Mouse (Mus musculus): ENCODE results near the gene Pkd1l3. TPM values are rescaled to one million over a fixed set of nuclear protein-coding genes. Genes with fewer than 3 reads are reported as not detected.

The Pkd1l3 gene
- polyA plus RNA-seq (2012; ENCODE audit: low replicate concordance): 0.38 and 0.43 TPM in 2 replicates

GRCm38 (mm10) chr8:109614243-109615210 lies at the start of gene Pkd1l3:
TSS of gene Pkd1l3 (plus strand) at chr8:109614517.

DNA sequence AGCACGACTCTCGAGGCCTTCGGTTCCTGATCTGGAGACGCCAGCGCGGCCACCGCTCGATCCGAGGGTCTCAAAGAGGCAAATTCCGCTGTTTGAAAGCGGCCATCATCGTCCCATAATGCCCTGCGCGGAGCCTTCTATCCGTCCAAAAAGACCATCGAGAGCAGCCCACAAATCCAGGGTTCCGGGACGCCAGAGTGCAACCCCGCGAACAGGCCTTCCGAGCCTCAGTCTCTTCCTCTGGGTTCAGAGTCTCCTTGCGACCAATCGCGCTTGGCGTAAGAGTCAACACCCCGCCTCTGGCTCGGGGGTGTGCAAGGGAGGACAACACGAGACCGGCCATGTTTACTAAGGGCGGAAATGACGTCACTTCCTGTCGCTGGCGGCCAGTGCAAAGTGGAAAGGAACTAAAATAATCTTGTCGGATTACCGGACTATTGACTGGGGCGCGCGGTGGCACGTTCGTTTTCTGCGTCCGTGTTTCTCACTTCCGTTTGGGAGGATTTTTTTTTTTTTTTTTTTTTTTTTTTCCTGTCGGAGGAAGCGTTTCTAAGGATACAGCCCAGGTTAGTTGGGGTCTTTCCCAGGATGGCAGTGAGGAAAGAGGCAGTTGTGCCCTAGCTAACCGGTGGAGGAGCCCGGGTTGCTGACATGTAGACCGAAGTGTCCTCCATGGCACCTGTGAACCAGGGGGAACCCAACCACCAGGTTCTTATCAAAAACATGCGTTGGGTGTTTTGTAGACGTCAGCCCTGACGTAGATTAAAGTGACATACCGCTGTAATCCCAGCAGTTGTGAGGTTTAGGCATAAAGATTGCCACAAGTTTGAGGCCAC lies 48.6 kb upstream of the Pkd1l3 start, which contains the start of the genes Dhx38 and Txnl4b:
Gene Dhx38 (minus strand): TSS at position 364 of the 836 bp plus-strand sequence.
Gene Txnl4b (plus strand): TSS at position 395 of the 836 bp plus-strand sequence.

DNA sequence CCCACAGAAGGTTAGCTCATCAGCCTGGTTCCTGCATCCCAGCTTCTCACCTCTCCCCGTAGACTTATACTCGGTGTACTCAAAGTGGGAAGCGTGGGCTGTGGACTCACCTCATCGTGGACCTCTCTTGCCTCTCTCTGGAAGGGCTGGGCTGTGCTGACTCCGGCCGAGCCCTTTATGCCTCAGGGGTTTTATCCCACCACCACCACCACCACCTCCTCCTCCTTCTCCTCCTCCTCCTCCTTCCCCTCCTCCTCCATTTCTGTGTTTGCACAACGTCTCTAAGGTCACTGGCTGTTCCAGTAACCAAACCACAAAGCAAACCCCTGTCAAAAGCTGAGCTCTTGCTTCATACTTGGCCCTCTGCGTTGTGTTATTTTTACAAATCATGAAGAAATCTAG lies 35.4 kb upstream of the Pkd1l3 start, which contains the start of gene Hp:
Gene Hp (minus strand): TSS at position 273 of the 402 bp plus-strand sequence.

GRCm38 (mm10) chr8:109608271-109609152 lies 5.8 kb upstream of the Pkd1l3 start, which contains the start of gene Dhodh:
TSS of gene Dhodh (minus strand) at chr8:109608673.

GRCm38 (mm10) chr8:109693146-109693900 lies 79.0 kb downstream of the Pkd1l3 start, which contains the start of gene Ist1:
TSS of gene Ist1 (minus strand) at chr8:109693260.

GRCm38 (mm10) chr8:109705320-109706075 lies 91.2 kb downstream of the Pkd1l3 start, which contains the start of gene Zfp821:
TSS of gene Zfp821 (plus strand) at chr8:109705546.

Other genes starting within 250 kb of the Pkd1l3 start
- not detected in 2 replicates for gene Pmfbp1, start 120.5 kb upstream of the Pkd1l3 start, polyA plus RNA-seq (2012; ENCODE audit: low replicate concordance)
- gene Dhx38, start 48.7 kb upstream of the Pkd1l3 start, polyA plus RNA-seq (2012; ENCODE audit: low replicate concordance): 21.3 and 34.8 TPM in 2 replicates
- 4.4 and 7.7 TPM in 2 replicates for gene Txnl4b, start 48.6 kb upstream of the Pkd1l3 start, polyA plus RNA-seq (2012; ENCODE audit: low replicate concordance)
- gene Hp, start 35.3 kb upstream of the Pkd1l3 start, polyA plus RNA-seq (2012; ENCODE audit: low replicate concordance): 35.5 and 50.3 TPM in 2 replicates
- gene Dhodh, start 5.8 kb upstream of the Pkd1l3 start, polyA plus RNA-seq (2012; ENCODE audit: low replicate concordance): 41.3 and 46.4 TPM in 2 replicates
- gene Ist1, start 78.7 kb downstream of the Pkd1l3 start, polyA plus RNA-seq (2012; ENCODE audit: low replicate concordance): 28.5 and 53.6 TPM in 2 replicates
- 8.1 and 11.8 TPM in 2 replicates for gene Zfp821, start 91.0 kb downstream of the Pkd1l3 start, polyA plus RNA-seq (2012; ENCODE audit: low replicate concordance)
- gene Atxn1l, start 123.2 kb downstream of the Pkd1l3 start, polyA plus RNA-seq (2012; ENCODE audit: low replicate concordance): 26.8 and 37.2 TPM in 2 replicates
- 16.1 and 41.8 TPM in 2 replicates for gene Ap1g1, start 164.0 kb downstream of the Pkd1l3 start, polyA plus RNA-seq (2012; ENCODE audit: low replicate concordance)

All from hematopoietic multipotent progenitor cell, adult 10-12 weeks (in vitro differentiated cells).